Mouse (Mus musculus): Measurements from ENCODE around the gene Cnnm3. TPM values are rescaled to one million over a fixed set of nuclear protein-coding genes. Genes with fewer than 3 reads are reported as not detected.

Gene Cnnm3
- polyA plus RNA-seq, 1 experiment: 10.9 TPM

DNA sequence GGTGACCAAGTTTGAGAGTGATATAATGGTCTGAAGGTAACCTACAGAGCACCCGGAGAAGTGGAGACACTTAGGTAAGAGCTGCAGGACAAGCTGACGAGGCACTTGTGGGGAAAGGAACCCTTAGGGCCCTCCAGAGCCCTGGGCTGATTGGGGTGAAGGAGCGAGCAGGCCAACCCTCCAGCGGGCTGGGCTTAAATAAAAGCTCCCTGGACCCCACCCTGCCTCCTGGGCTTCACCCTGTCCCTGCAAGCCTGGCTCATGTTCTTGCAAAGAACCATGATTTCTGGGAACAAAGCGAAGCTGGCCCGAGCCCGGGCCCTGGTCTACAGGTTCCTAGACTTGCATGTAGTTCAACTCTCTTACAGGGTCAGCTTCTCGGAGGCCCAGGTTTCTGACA, 61.9 kb downstream of the Cnnm3 start:
- WGBS: 74% methylated on average over 8 of the region's 8 CpGs
- no peak for TF ChIP-seq CTCF (IDR thresholded peaks at IDR 0.05; ENCODE audit: control insufficient read depth, insufficient read depth, low read length)
- no peak for TF ChIP-seq POLR2A (IDR thresholded peaks at IDR 0.05; ENCODE audit: borderline replicate concordance, control insufficient read depth, low read depth, low read length)
- Histone ChIP-seq H3K27ac (ENCODE audit: control insufficient read depth, insufficient read depth, low read depth, low read length, poor library complexity) (no peak overlapping the region), H3K4me1 (ENCODE audit: control insufficient read depth, insufficient read depth, low read length) (no peaks in the 10 kb centered on the region; the same call in 1 of the 2 replicates), H3K4me3 (replicated peaks; ENCODE audit: control insufficient read depth, low read depth, low read length) (no peak overlapping the region)

GRCm38 (mm10) chr1:36574196-36574955, 62.7 kb downstream of the Cnnm3 start:
- 73% methylated on average over 5 of the region's 5 CpGs for WGBS
- H3K4me3 ChIP-seq (replicated peaks; ENCODE audit: control insufficient read depth, low read depth, low read length): no peak overlapping the region
- no peaks in the 10 kb centered on the region for H3K4me1 ChIP-seq (ENCODE audit: control insufficient read depth, insufficient read depth, low read length)
- H3K27ac ChIP-seq (ENCODE audit: control insufficient read depth, insufficient read depth, low read depth, low read length, poor library complexity): no peak overlapping the region
- TF ChIP-seq CTCF (IDR thresholded peaks at IDR 0.05; ENCODE audit: control insufficient read depth, insufficient read depth, low read length): no peak
- no peak for TF ChIP-seq POLR2A (IDR thresholded peaks at IDR 0.05; ENCODE audit: borderline replicate concordance, control insufficient read depth, low read depth, low read length)

- Histone ChIP-seq H3K4me1 (ENCODE audit: control insufficient read depth, insufficient read depth, low read length) (no peaks in the 10 kb centered on the region), H3K27ac (ENCODE audit: control insufficient read depth, insufficient read depth, low read depth, low read length, poor library complexity) (no peak overlapping the region), H3K4me3 (replicated peaks; ENCODE audit: control insufficient read depth, low read depth, low read length) (no peak overlapping the region)
- 67% methylated on average over 6 of the region's 6 CpGs for WGBS
- TF ChIP-seq CTCF (IDR thresholded peaks at IDR 0.05; ENCODE audit: control insufficient read depth, insufficient read depth, low read length) (no peak), POLR2A (IDR thresholded peaks at IDR 0.05; ENCODE audit: borderline replicate concordance, control insufficient read depth, low read depth, low read length) (no peak)
Measured at GRCm38 (mm10) chr1:36575347-36575746, 63.7 kb downstream of the Cnnm3 start.

DNA sequence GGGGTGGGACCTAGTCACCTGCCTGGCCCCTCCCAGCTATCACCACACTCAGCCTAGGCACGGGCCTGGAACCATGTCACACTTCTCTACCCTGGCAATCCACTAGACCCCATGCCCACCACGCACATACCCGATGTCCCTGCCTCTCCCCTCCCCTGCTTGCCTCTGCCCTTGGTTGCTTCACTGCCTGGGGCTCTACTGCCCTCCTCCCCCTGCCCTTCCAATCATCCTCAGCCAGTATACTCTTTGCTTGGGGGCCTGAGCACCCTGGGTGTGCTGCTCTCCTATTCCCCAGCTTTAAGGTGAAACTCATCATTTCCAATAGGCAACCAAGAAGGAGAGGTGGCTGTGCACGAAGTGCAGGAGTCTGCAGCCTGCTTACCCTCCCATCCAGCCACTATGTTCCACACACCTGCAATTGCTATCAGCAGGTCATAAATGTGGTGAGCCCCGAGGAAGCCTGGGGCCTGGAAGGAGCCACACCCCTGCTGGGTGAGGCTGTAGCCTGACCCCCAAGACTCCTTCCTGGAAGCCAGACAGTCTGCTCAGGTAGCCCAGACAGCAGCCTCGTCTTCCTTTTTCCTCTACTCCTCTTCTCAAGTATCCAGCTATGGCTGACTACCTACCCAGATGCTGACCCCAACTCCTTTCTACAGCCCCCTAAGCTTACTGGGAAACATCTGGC, 65.5 kb downstream of the Cnnm3 start:
- WGBS: 77% methylated on average over 6 of the region's 6 CpGs
- Histone ChIP-seq H3K27ac (ENCODE audit: control insufficient read depth, insufficient read depth, low read depth, low read length, poor library complexity) (no peak overlapping the region), H3K4me3 (replicated peaks; ENCODE audit: control insufficient read depth, low read depth, low read length) (no peak overlapping the region), H3K4me1 (ENCODE audit: control insufficient read depth, insufficient read depth, low read length) (no peaks in the 10 kb centered on the region)
- TF ChIP-seq CTCF (IDR thresholded peaks at IDR 0.05; ENCODE audit: control insufficient read depth, insufficient read depth, low read length) (no peak), POLR2A (IDR thresholded peaks at IDR 0.05; ENCODE audit: borderline replicate concordance, control insufficient read depth, low read depth, low read length) (no peak)

Other genes with a start within 250 kb of the Cnnm3 start
- gene Neurl3, start 237.2 kb upstream of the Cnnm3 start, polyA plus RNA-seq (2011; ENCODE audit: insufficient read depth, insufficient read length, low replicate concordance, missing spikeins): 33.7 and 62.7 TPM in 2 replicates
- gene Arid5a, start 204.1 kb upstream of the Cnnm3 start, polyA plus RNA-seq (2011; ENCODE audit: insufficient read depth, insufficient read length, low replicate concordance, missing spikeins): 14.3 and 36.7 TPM in 2 replicates
- gene Kansl3, start 142.7 kb upstream of the Cnnm3 start, polyA plus RNA-seq (2011; ENCODE audit: insufficient read depth, insufficient read length, low replicate concordance, missing spikeins): 12.2 and 27.8 TPM in 2 replicates
- not detected in 2 replicates for gene Fer1l5, start 139.6 kb upstream of the Cnnm3 start, polyA plus RNA-seq (2011; ENCODE audit: insufficient read depth, insufficient read length, low replicate concordance, missing spikeins)
- gene Lman2l, start 66.6 kb upstream of the Cnnm3 start, polyA plus RNA-seq (2011; ENCODE audit: insufficient read depth, insufficient read length, low replicate concordance, missing spikeins): 13.4 and 34.0 TPM in 2 replicates
- 2.3 and 4.2 TPM in 2 replicates for gene Cnnm4, start 40.2 kb upstream of the Cnnm3 start, polyA plus RNA-seq (2011; ENCODE audit: insufficient read depth, insufficient read length, low replicate concordance, missing spikeins)
- 4.4 and 18.0 TPM in 2 replicates for gene Ankrd23, start 25.0 kb downstream of the Cnnm3 start, polyA plus RNA-seq (2011; ENCODE audit: insufficient read depth, insufficient read length, low replicate concordance, missing spikeins)
- 5.7 TPM in 1 of 2 replicates, not detected in the other for gene Gm42417, start 27.6 kb downstream of the Cnnm3 start, polyA plus RNA-seq (2011; ENCODE audit: insufficient read depth, insufficient read length, low replicate concordance, missing spikeins)
- 2.2 and 3.5 TPM in 2 replicates for gene Ankrd39, start 35.6 kb downstream of the Cnnm3 start, polyA plus RNA-seq (2011; ENCODE audit: insufficient read depth, insufficient read length, low replicate concordance, missing spikeins)
- 2.4 and 4.8 TPM in 2 replicates for gene Sema4c, start 46.5 kb downstream of the Cnnm3 start, polyA plus RNA-seq (2011; ENCODE audit: insufficient read depth, insufficient read length, low replicate concordance, missing spikeins)
- 1.5 TPM in 1 of 2 replicates, not detected in the other for gene Fam178b, start 171.3 kb downstream of the Cnnm3 start, polyA plus RNA-seq (2011; ENCODE audit: insufficient read depth, insufficient read length, low replicate concordance, missing spikeins)
- 390 and 471 TPM in 2 replicates for gene Cox5b, start 179.6 kb downstream of the Cnnm3 start, polyA plus RNA-seq (2011; ENCODE audit: insufficient read depth, insufficient read length, low replicate concordance, missing spikeins)
- not detected in 2 replicates for gene 4933424G06Rik, start 198.3 kb downstream of the Cnnm3 start, polyA plus RNA-seq (2011; ENCODE audit: insufficient read depth, insufficient read length, low replicate concordance, missing spikeins)
- gene Actr1b, start 202.6 kb downstream of the Cnnm3 start, polyA plus RNA-seq (2011; ENCODE audit: insufficient read depth, insufficient read length, low replicate concordance, missing spikeins): 19.0 and 47.5 TPM in 2 replicates
- gene Zap70, start 249.9 kb downstream of the Cnnm3 start, polyA plus RNA-seq (2011; ENCODE audit: insufficient read depth, insufficient read length, low replicate concordance, missing spikeins): 4.8 and 5.3 TPM in 2 replicates